Mouse (Mus musculus) 3T3-L1 (cell line): ENCODE results near the gene Gm7102.
"Not testable (repeated sequence)": the region's sequence is repeated elsewhere in the genome, so short reads cannot be mapped to it uniquely, and the experiment has no call there.

Experiments used
- DNase-seq: peaks from one replicate; pipeline ENCODE4 v3.0.0-alpha.2; 2015; ENCODE audit warnings: low read depth, low spot score

The Gm7102 gene

GRCm38 (mm10) chr19:61175756-61176324 lies at the start of gene Gm7102:
Gene Gm7102 (minus strand): TSS chr19:61176309.
- DNase-seq: no peak

- no peak for DNase-seq
Measured at GRCm38 (mm10) chr19:61224678-61225525, 48.8 kb upstream of the Gm7102 start.

- DNase-seq: peak; percentile 42
Measured at GRCm38 (mm10) chr19:61223706-61224328, 47.7 kb upstream of the Gm7102 start.

- DNase-seq: not testable (repeated sequence)
Measured at GRCm38 (mm10) chr19:61207506-61207905, 31.4 kb upstream of the Gm7102 start.

- DNase-seq: peak; percentile 46
Measured at GRCm38 (mm10) chr19:61199836-61200235, 23.7 kb upstream of the Gm7102 start.

GRCm38 (mm10) chr19:61199316-61199715 lies 23.2 kb upstream of the Gm7102 start:
- peak; percentile 99 for DNase-seq

GRCm38 (mm10) chr19:61183590-61183989 lies 7.5 kb upstream of the Gm7102 start, which contains the start of gene Gm6020:
Gene Gm6020 (plus strand): TSS chr19:61183890.
- DNase-seq: not testable (repeated sequence)

GRCm38 (mm10) chr19:61151701-61152420 lies 24.2 kb downstream of the Gm7102 start:
- DNase-seq: no peak

- no peak for DNase-seq
Measured at GRCm38 (mm10) chr19:61151372-61151700, 24.8 kb downstream of the Gm7102 start.

GRCm38 (mm10) chr19:61141299-61141698 lies 34.8 kb downstream of the Gm7102 start:
- DNase-seq: no peak

- DNase-seq: peak; percentile 98
Measured at GRCm38 (mm10) chr19:61140342-61141206, 35.5 kb downstream of the Gm7102 start, which contains the start of gene Zfp950. Gene Zfp950 (minus strand): TSS chr19:61140840.

GRCm38 (mm10) chr19:61138655-61139054 lies 37.5 kb downstream of the Gm7102 start:
- no peak for DNase-seq

- no peak for DNase-seq
Measured at GRCm38 (mm10) chr19:61131096-61131495, 45.0 kb downstream of the Gm7102 start.
